Mouse (Mus musculus): ENCODE measurements around the gene Gcn1l1. TPM values are rescaled to one million over a fixed set of nuclear protein-coding genes. Genes with fewer than 3 reads are reported as not detected.

Gcn1l1 gene
- polyA plus RNA-seq, 1 experiment from 2014 or later, result 62.4 TPM

DNA sequence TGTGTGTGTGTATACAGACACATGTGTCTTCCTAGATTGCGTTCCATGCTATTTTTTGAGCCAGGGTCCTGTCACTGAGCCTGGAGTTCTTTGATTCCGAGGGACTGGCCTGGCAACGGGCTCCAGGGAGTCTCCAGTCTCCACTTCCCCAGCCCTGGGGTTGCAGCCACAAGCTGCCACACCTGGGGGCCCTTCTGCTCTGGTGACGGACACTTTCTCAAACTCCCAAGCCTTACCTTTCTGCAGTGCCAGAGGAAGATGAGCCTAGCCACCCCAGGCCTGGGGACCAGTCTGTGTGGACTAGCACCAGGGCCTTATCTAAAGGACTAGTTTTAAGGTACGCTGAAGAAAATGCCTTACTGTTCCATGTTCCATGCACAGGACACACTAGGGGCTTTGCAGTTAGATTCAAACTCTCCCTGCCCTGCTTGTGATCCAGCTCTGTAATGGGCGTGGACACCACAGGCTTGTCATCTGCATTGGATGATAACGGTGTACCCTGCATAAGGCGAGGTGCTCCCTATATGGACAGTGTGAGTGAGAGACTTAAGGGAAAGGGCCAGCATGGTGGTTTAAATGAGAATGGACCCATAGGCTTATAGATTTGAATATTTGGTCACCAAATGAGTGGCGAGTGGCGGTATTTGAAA, 61.3 kb downstream of the Gcn1l1 start:
- ATAC-seq (replicated peaks; ENCODE audit: low FRiP score), result no peak
- Histone ChIP-seq H3K36me3 (ENCODE audit: control insufficient read depth, insufficient read depth, low read length) (no peaks in the 10 kb centered on the region; the same call in 1 of the 2 replicates), H3K9ac (ENCODE audit: low read length) (no peak overlapping the region), H3K4me1 (replicated peaks; ENCODE audit: control insufficient read depth, insufficient read depth, low read length) (no peaks in the 10 kb centered on the region), H3K9me3 (ENCODE audit: control insufficient read depth, low read length) (no peaks in the 10 kb centered on the region), H3K4me2 (ENCODE audit: low read depth, low read length, severe bottlenecking) (no peak overlapping the region), H3K4me3 (ENCODE audit: low read depth, low read length) (no peak overlapping the region), H3K27me3 (ENCODE audit: control insufficient read depth, insufficient read depth, low read length) (no peaks in the 10 kb centered on the region), H3K27ac (ENCODE audit: low read depth, low read length) (no peak overlapping the region)
- DNase-seq (ENCODE audit: low spot score), result no peak
- WGBS, result 83% methylated on average over 10 of the region's 10 CpGs

DNA sequence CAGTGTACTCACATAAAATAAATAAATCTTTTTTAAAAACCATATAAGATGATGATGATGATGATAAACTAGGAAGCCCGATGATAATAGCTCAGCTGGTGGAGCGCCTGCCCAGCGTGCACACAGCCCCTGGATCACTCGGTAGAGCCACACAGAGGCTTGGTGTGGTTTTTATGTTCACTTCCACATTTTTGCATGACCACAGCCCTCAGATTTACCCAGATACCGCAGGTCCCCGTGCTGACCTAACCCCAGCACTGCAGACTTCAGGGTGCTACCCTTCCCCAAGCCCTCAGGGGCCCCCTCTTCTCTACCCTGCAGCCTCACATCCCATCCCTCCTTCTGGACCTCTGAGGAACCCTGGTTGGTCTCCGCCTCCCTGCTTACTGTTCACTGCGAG, 63.0 kb downstream of the Gcn1l1 start:
- DNase-seq (ENCODE audit: low spot score) (no peak), ATAC-seq (replicated peaks; ENCODE audit: low FRiP score) (no peak)
- H3K4me1 ChIP-seq (replicated peaks; ENCODE audit: control insufficient read depth, insufficient read depth, low read length), result no peaks in the 10 kb centered on the region; the same call in 1 of the 2 replicates
- no peak overlapping the region for H3K27ac ChIP-seq (ENCODE audit: low read depth, low read length)
- no peak overlapping the region for H3K9ac ChIP-seq (ENCODE audit: low read length)
- no peak overlapping the region for H3K4me3 ChIP-seq (ENCODE audit: low read depth, low read length)
- no peaks in the 10 kb centered on the region for H3K9me3 ChIP-seq (ENCODE audit: control insufficient read depth, low read length)
- H3K4me2 ChIP-seq (ENCODE audit: low read depth, low read length, severe bottlenecking), result no peak overlapping the region
- 83% methylated on average over 8 of the region's 8 CpGs for WGBS
- H3K27me3 ChIP-seq (ENCODE audit: control insufficient read depth, insufficient read depth, low read length), result no peaks in the 10 kb centered on the region
- H3K36me3 ChIP-seq (ENCODE audit: control insufficient read depth, insufficient read depth, low read length), result no peaks in the 10 kb centered on the region

DNA sequence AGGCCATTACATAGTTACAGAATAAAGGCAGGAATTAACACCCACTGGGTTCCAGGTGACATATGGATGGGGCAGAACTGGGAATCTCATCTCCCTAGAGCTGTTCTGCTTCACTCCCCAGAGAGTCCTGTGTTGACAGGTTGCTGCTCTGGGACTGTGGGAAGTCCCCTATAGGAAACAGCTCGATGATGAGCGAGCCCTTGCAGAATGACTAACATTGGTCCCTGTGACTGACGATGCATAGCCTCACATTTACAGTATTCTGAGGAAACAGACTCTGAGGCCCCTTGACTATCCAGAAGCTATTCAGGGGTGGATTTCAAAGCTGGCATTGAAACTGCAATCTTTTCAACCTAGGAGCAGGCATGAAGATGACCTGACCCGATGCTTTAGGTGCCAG, 64.6 kb downstream of the Gcn1l1 start:
- no peaks in the 10 kb centered on the region for H3K36me3 ChIP-seq (ENCODE audit: control insufficient read depth, insufficient read depth, low read length)
- H3K27me3 ChIP-seq (ENCODE audit: control insufficient read depth, insufficient read depth, low read length), result no peaks in the 10 kb centered on the region
- H3K9me3 ChIP-seq (ENCODE audit: control insufficient read depth, low read length), result no peaks in the 10 kb centered on the region
- no peak overlapping the region for H3K27ac ChIP-seq (ENCODE audit: low read depth, low read length)
- DNase-seq (ENCODE audit: low spot score), result no peak
- H3K4me1 ChIP-seq (replicated peaks; ENCODE audit: control insufficient read depth, insufficient read depth, low read length), result no peaks in the 10 kb centered on the region; the same call in 1 of the 2 replicates
- ATAC-seq (replicated peaks; ENCODE audit: low FRiP score), result no peak
- no peak overlapping the region for H3K4me3 ChIP-seq (ENCODE audit: low read depth, low read length)
- no peak overlapping the region for H3K9ac ChIP-seq (ENCODE audit: low read length)
- WGBS, result 94% methylated on average over 4 of the region's 4 CpGs
- H3K4me2 ChIP-seq (ENCODE audit: low read depth, low read length, severe bottlenecking), result no peak overlapping the region

DNA sequence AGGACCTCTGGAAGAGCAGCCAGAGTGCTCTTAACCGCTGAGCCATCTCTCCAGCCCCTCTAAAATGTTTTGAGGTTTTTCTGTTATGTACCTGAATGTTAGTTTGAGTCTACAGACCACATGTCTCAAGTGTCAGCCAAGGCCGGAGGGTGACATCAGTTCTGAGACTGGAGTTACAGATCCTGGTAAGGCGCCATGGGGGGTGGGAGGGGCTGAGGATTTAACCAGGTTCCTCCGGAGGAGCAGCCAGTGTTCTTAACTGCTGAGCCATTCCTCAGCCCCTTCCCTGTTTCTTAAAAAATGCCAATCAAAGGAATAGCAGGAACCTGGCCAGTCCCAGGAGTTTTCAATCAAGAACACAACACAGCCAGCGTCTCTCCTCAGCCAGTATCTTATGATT, 65.2 kb downstream of the Gcn1l1 start:
- Histone ChIP-seq H3K9ac (ENCODE audit: low read length) (no peak overlapping the region), H3K9me3 (ENCODE audit: control insufficient read depth, low read length) (no peaks in the 10 kb centered on the region), H3K27ac (ENCODE audit: low read depth, low read length) (no peak overlapping the region), H3K4me3 (ENCODE audit: low read depth, low read length) (no peak overlapping the region), H3K27me3 (ENCODE audit: control insufficient read depth, insufficient read depth, low read length) (no peaks in the 10 kb centered on the region), H3K4me2 (ENCODE audit: low read depth, low read length, severe bottlenecking) (no peak overlapping the region; the same call in 1 of the 2 replicates), H3K4me1 (replicated peaks; ENCODE audit: control insufficient read depth, insufficient read depth, low read length) (no peaks in the 10 kb centered on the region; the same call in 1 of the 2 replicates), H3K36me3 (ENCODE audit: control insufficient read depth, insufficient read depth, low read length) (no peaks in the 10 kb centered on the region)
- DNase-seq (ENCODE audit: low spot score), result no peak
- 48% methylated on average over 5 of the region's 5 CpGs for WGBS
- no peak for ATAC-seq (replicated peaks; ENCODE audit: low FRiP score)

DNA sequence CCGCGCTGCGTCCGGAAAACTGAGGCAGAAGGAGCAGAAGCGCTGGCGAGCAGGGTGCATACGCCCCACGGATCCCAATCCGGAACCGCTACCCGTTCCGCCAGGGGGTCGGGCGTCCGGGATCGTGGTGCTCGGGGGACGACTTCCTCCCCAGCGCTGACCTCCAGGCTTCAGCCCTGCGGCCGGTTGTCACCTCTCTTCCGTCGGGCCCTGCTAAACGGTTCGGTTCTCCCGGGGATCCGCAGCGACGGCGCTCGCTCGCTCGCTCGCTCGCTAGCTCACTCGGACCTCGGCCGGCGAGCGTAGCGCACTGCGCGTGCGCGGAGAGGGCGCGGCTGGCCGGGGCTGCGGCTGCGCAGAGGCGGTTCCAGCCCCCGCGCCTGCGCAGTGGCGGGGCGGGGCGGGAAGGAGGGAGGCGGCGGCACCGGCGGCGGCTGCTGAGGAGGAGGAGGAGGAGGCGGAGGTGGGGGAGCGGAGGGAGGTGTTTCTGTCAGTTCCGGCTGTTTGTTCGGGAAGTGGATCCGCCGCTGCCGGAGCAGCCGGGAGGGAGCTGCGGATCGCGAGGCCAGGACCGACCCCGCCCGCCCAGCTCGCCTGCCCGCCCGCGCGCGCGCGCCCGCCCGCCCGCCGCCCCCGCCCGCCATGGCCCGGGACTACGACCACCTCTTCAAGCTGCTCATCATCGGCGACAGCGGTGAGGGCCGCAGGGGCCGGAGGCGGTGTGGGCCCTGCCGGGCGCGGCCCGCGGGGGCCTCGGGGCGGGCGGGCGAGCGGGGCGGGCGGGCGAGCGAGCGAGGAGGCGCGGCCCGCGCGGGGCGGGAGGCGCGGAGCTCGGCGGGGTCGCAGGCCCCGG, 66.7 kb downstream of the Gcn1l1 start, which contains the start of gene Rab35:
Rab35 (plus strand) TSS at position 404 of the 853 bp plus-strand sequence.
- H3K4me3 ChIP-seq (ENCODE audit: low read depth, low read length), result peak within 1 kb of the TSS; percentile 98
- peak within 1 kb of the TSS; percentile 83 for H3K4me2 ChIP-seq (ENCODE audit: low read depth, low read length, severe bottlenecking)
- H3K4me1 ChIP-seq (replicated peaks; ENCODE audit: control insufficient read depth, insufficient read depth, low read length), result no peaks in the 10 kb centered on the region; the same call in 1 of the 2 replicates
- no peaks in the 10 kb centered on the region for H3K9me3 ChIP-seq (ENCODE audit: control insufficient read depth, low read length)
- 1% methylated on average over 73 of the region's 125 CpGs for WGBS
- no peaks in the 10 kb centered on the region for H3K36me3 ChIP-seq (ENCODE audit: control insufficient read depth, insufficient read depth, low read length)
- DNase-seq (ENCODE audit: low spot score) (peak; percentile 96), ATAC-seq (replicated peaks; ENCODE audit: low FRiP score) (peak; percentile 89)
- H3K9ac ChIP-seq (ENCODE audit: low read length), result peak within 1 kb of the TSS; percentile 86
- peak within 1 kb of the TSS; percentile 78 for H3K27ac ChIP-seq (ENCODE audit: low read depth, low read length)
- H3K27me3 ChIP-seq (ENCODE audit: control insufficient read depth, insufficient read depth, low read length), result no peaks in the 10 kb centered on the region

DNA sequence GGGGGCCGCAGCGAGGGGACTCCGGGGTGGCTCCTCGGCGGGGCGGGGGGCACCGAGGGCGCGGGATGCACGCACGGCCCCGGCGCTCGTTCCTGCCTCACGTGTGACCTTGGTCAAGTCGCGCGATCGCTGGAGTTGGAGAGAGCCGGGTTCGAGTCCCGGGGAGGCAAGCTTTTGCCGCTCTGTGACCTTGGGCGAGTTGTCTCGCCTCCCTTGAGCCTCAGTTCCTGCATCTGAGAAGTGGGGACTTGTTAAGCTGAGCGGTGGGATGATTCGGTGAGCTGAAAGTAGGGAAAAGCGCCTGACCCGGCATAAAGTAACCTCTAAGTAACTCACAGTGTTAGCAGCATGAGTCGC, 67.3 kb downstream of the Gcn1l1 start:
- no peaks in the 10 kb centered on the region; the same call in 1 of the 2 replicates for H3K4me1 ChIP-seq (replicated peaks; ENCODE audit: control insufficient read depth, insufficient read depth, low read length)
- peak; percentile 78 for DNase-seq (ENCODE audit: low spot score)
- peak overlapping the region; percentile 86 for H3K9ac ChIP-seq (ENCODE audit: low read length)
- no peaks in the 10 kb centered on the region for H3K9me3 ChIP-seq (ENCODE audit: control insufficient read depth, low read length)
- 1% methylated on average over 30 of the region's 30 CpGs for WGBS
- peak overlapping the region; percentile 62 for H3K4me2 ChIP-seq (ENCODE audit: low read depth, low read length, severe bottlenecking)
- peak overlapping the region; percentile 98 for H3K4me3 ChIP-seq (ENCODE audit: low read depth, low read length)
- H3K36me3 ChIP-seq (ENCODE audit: control insufficient read depth, insufficient read depth, low read length), result no peaks in the 10 kb centered on the region
- peak overlapping the region; percentile 78; the same call in 1 of the 2 replicates for H3K27ac ChIP-seq (ENCODE audit: low read depth, low read length)
- H3K27me3 ChIP-seq (ENCODE audit: control insufficient read depth, insufficient read depth, low read length), result no peaks in the 10 kb centered on the region
- peak; percentile 5; the same call in 1 of the 2 replicates for ATAC-seq (replicated peaks; ENCODE audit: low FRiP score)

DNA sequence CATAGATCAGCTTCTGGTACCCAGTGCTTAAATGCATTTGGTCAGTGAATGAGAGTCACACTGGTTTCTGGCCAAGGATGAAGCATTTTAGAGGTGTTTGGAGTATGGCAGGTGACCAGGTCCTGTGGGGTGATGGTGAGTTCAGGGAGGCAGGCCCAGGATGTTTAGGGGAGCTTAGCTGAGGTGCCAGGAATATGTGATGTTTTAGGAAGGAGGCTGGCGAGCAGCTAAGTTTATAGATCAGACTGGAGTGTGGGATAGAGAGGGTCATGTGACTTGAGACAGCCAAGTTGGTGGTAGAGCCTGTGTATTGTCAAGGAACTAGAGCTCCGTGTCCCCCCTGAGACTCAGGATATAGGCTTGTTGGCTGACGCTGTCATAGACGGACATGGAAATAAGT, 68.0 kb downstream of the Gcn1l1 start:
- no peak for DNase-seq (ENCODE audit: low spot score)
- H3K36me3 ChIP-seq (ENCODE audit: control insufficient read depth, insufficient read depth, low read length), result no peaks in the 10 kb centered on the region
- ATAC-seq (replicated peaks; ENCODE audit: low FRiP score), result no peak
- no peaks in the 10 kb centered on the region; the same call in 1 of the 2 replicates for H3K4me1 ChIP-seq (replicated peaks; ENCODE audit: control insufficient read depth, insufficient read depth, low read length)
- no peaks in the 10 kb centered on the region for H3K9me3 ChIP-seq (ENCODE audit: control insufficient read depth, low read length)
- H3K4me3 ChIP-seq (ENCODE audit: low read depth, low read length), result peak overlapping the region; percentile 98
- WGBS, result 73% methylated on average over 4 of the region's 4 CpGs
- H3K27me3 ChIP-seq (ENCODE audit: control insufficient read depth, insufficient read depth, low read length), result no peaks in the 10 kb centered on the region
- peak overlapping the region; percentile 62 for H3K4me2 ChIP-seq (ENCODE audit: low read depth, low read length, severe bottlenecking)
- no peak overlapping the region for H3K27ac ChIP-seq (ENCODE audit: low read depth, low read length)
- 0 out of 2 replicates have a peak overlapping the region, but pooled peaks have one; percentile 12 for H3K9ac ChIP-seq (ENCODE audit: low read length)

DNA sequence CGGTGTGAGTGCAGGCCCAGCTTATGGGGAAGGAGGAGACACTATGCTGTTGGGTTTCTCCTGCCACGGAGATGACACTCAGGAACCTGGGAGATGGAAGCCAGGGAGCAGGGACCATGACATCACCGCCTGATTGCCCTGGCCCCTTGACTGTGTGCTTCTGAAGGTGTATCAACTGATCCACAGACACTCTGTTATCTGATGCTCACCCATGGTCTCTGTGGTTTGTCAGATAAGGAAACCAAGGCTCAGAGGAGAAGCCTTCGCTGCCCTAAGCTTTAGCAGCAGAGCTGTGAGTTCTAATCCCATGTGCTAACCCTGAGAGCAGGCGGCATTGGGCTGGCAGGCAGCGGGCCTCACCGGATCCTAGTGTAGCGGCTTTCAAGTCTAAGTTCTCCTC, 69.0 kb downstream of the Gcn1l1 start:
- ATAC-seq (replicated peaks; ENCODE audit: low FRiP score), result no peak
- Histone ChIP-seq H3K36me3 (ENCODE audit: control insufficient read depth, insufficient read depth, low read length) (peaks cover 3% of the 10 kb centered on the region; the same call in 1 of the 2 replicates), H3K4me3 (ENCODE audit: low read depth, low read length) (no peak overlapping the region), H3K4me2 (ENCODE audit: low read depth, low read length, severe bottlenecking) (no peak overlapping the region), H3K9me3 (ENCODE audit: control insufficient read depth, low read length) (no peaks in the 10 kb centered on the region), H3K4me1 (replicated peaks; ENCODE audit: control insufficient read depth, insufficient read depth, low read length) (no peaks in the 10 kb centered on the region; the same call in 1 of the 2 replicates), H3K9ac (ENCODE audit: low read length) (no peak overlapping the region), H3K27me3 (ENCODE audit: control insufficient read depth, insufficient read depth, low read length) (no peaks in the 10 kb centered on the region), H3K27ac (ENCODE audit: low read depth, low read length) (no peak overlapping the region)
- WGBS, result 92% methylated on average over 8 of the region's 8 CpGs
- no peak for DNase-seq (ENCODE audit: low spot score)

Measured in forebrain, embryonic 11.5 days (tissue).